Mouse (Mus musculus) hindbrain, embryonic 13.5 days (tissue): Measurements from ENCODE around the gene Gbf1. TPM values are rescaled to one million over a fixed set of nuclear protein-coding genes. Genes with fewer than 3 reads are reported as not detected.
A peak's percentile ranks its signal among the peaks of the same experiment; 100 is the strongest.

Experiments used
- ATAC-seq: fragments of 200-750 bp; cut with Nextera tagmentation; 2 replicates; pipeline ENCODE4 v1.8.0; 2017; ENCODE audit warnings: moderate TSS enrichment; ENCODE audit not compliant: low FRiP score
- H3K27ac ChIP-seq: fragments of 300-500 bp; sonication (generic); 2 replicates; pipeline ENCODE4 v1.5.1; 2015; ENCODE audit warnings: inconsistent platforms, mild to moderate bottlenecking, moderate library complexity
- H3K27me3 ChIP-seq: fragments of 300-500 bp; sonication (generic); 2 replicates; pipeline ENCODE4 v1.6.1; 2015; ENCODE audit warnings: mild to moderate bottlenecking, inconsistent platforms
- H3K36me3 ChIP-seq: fragments of 300-500 bp; sonication (generic); 2 replicates; pipeline ENCODE4 v1.6.1; 2015; ENCODE audit warnings: mild to moderate bottlenecking, inconsistent platforms
- H3K4me1 ChIP-seq: fragments of 300-500 bp; sonication (generic); replicated peaks from 2 replicates; pipeline ENCODE4 v1.6.1; 2015; ENCODE audit warnings: inconsistent platforms
- H3K4me2 ChIP-seq: fragments of 300-500 bp; sonication (generic); 2 replicates; pipeline ENCODE4 v1.6.1; 2015; ENCODE audit warnings: inconsistent platforms, mild to moderate bottlenecking, moderate library complexity
- H3K4me3 ChIP-seq: fragments of 300-500 bp; sonication (generic); 2 replicates; pipeline ENCODE4 v1.5.1; 2015; ENCODE audit warnings: mild to moderate bottlenecking, inconsistent platforms
- H3K9ac ChIP-seq: fragments of 300-500 bp; sonication (generic); 2 replicates; pipeline ENCODE4 v1.6.1; 2015; ENCODE audit warnings: mild to moderate bottlenecking, inconsistent platforms
- H3K9me3 ChIP-seq: fragments of 300-500 bp; sonication (generic); 2 replicates; pipeline ENCODE4 v1.6.1; 2016; ENCODE audit warnings: inconsistent platforms
- WGBS: fragments of 180-500 bp; shearing (Covaris S2); methylation state at CpG from one replicate; pipeline ENCODE4 v1.1.7; 2015; 5-methylcytosine and 5-hydroxymethylcytosine counted together
- polyA plus RNA-seq: library from polyadenylated mRNA; unstranded; fragments of >200 nt; fragmentation: Nextera tagmentation; extraction: Ambion mirVana; gene quantifications from 2 replicates; pipeline ENCODE4 v1.2.1, GENCODE M21; 2015

The Gbf1 gene
- polyA plus RNA-seq, 1 experiment from 2014 or later, result 71.6 TPM

DNA sequence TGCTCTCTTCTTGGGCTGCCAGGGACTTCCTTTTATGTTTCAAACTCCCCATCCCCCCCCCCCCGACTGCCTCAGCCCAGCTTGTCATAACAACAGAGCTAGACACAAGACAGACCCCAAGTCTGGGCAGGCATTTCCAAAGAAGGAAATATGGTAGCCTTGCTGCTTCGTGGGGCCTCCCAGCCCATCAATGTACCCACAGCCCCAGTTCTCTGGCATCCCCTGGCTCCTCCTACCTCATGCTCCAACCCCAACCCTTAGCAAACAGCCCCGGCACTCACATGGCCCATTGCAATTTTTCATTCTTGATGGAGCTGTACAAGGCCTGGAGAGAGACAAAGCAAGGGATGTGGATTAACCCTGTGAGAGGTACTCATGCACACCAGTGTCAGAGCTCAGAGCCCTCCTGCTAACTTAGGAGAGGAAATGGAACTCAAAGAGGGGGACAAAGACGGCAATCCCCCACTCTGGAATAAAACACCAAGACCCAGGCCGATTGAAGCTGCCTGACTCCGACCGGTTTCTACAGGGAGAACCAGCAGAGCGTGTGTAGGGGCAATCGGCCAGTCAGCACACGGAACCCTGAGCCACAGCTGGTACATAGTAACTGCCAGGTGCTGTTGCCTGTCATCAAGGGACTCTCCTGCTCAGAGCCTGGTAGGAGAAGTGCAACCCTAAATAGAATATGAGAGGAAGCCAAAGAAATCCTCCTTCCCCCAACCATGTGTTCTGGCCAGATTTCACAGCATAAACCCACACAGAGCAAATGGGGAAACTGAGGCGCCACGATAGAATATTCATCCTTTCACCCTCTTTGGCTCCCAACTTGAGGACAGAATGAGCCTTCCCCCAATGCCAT is 163.7 kb downstream of the Gbf1 start:
- Histone ChIP-seq H3K36me3 (peaks cover 41% of the 10 kb centered on the region), H3K9ac (peak overlapping the region; percentile 84), H3K4me3 (peak overlapping the region; percentile 57), H3K27ac (no peak overlapping the region), H3K4me2 (peak overlapping the region; percentile 76), H3K4me1 (peaks cover 57% of the 10 kb centered on the region), H3K9me3 (no peaks in the 10 kb centered on the region), H3K27me3 (peaks cover 95% of the 10 kb centered on the region)
- WGBS, result 47% methylated on average over 12 of the region's 12 CpGs
- ATAC-seq, result no peak

GRCm38 (mm10) chr19:46316846-46317545 is 164.7 kb downstream of the Gbf1 start:
- ATAC-seq, result no peak
- 32% methylated on average over 15 of the region's 15 CpGs for WGBS
- H3K27me3 ChIP-seq, result peaks cover 89% of the 10 kb centered on the region
- H3K4me2 ChIP-seq, result peak overlapping the region; percentile 76
- peak overlapping the region; percentile 84 for H3K9ac ChIP-seq
- peak overlapping the region; percentile 81 for H3K27ac ChIP-seq
- no peaks in the 10 kb centered on the region for H3K9me3 ChIP-seq
- peaks cover 31% of the 10 kb centered on the region for H3K36me3 ChIP-seq
- H3K4me3 ChIP-seq, result peak overlapping the region; percentile 57
- H3K4me1 ChIP-seq, result peaks cover 67% of the 10 kb centered on the region

- H3K9me3 ChIP-seq, result no peaks in the 10 kb centered on the region
- WGBS, result under 1% methylated on average over 39 of the region's 48 CpGs
- peak overlapping the region; percentile 84 for H3K9ac ChIP-seq
- peak overlapping the region; percentile 57 for H3K4me3 ChIP-seq
- peaks cover 25% of the 10 kb centered on the region for H3K36me3 ChIP-seq
- peak overlapping the region; percentile 76 for H3K4me2 ChIP-seq
- peaks cover 84% of the 10 kb centered on the region for H3K27me3 ChIP-seq
- peaks cover 72% of the 10 kb centered on the region for H3K4me1 ChIP-seq
- peak overlapping the region; percentile 81 for H3K27ac ChIP-seq
- ATAC-seq, result peak; percentile 25
These were observed 165.2 kb downstream of the Gbf1 start for GRCm38 (mm10) chr19:46317546-46317885.

GRCm38 (mm10) chr19:46318031-46318471 is 165.7 kb downstream of the Gbf1 start:
- Histone ChIP-seq H3K4me3 (peak overlapping the region; percentile 57), H3K9me3 (no peaks in the 10 kb centered on the region), H3K4me1 (peaks cover 77% of the 10 kb centered on the region), H3K36me3 (peaks cover 20% of the 10 kb centered on the region), H3K9ac (peak overlapping the region; percentile 84), H3K27me3 (peaks cover 81% of the 10 kb centered on the region), H3K4me2 (peak overlapping the region; percentile 76), H3K27ac (peak overlapping the region; percentile 81)
- ATAC-seq, result peak; percentile 15; the same call in 1 of the 2 replicates
- WGBS, result 2% methylated on average over 29 of the region's 42 CpGs

GRCm38 (mm10) chr19:46318586-46319378 is 166.5 kb downstream of the Gbf1 start:
- no peak overlapping the region for H3K9ac ChIP-seq

DNA sequence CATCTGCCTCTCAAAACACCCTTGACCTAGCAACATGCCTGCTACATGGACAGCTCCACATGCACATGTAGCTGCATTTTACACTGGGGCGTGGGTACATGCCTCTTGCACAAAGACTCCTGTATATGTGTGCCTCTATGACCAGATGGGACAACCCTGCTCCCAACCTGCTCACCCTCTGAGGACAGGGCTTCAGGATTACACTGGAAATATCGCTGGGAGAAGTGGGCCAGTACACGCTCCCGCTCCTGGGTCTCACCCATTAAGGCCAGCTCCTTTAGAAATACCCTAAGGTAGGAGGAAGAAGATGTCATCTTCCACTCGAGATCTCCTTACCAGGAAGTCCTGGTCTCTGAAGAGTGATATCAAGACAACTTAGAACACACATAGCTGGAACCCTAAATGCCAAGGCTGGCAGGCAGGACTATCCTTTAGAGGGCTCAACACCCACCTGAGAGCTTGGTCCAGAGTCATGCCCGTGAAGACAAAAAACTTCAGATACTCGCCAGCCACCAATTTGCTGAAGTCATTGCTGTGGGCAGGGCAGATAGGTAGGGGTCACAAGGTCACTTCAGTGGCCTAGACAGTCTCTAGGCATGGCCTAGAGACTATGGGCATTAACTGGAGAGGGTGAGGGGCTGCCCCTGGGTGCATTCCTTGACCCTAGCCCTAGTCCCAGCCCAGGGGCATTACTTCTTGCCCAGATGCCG is 167.9 kb downstream of the Gbf1 start:
- H3K4me3 ChIP-seq, result no peak overlapping the region
- WGBS, result 90% methylated on average over 8 of the region's 8 CpGs
- H3K27me3 ChIP-seq, result peaks cover 81% of the 10 kb centered on the region
- ATAC-seq, result no peak
- peaks cover 99% of the 10 kb centered on the region for H3K4me1 ChIP-seq
- H3K4me2 ChIP-seq, result 0 out of 2 replicates have a peak overlapping the region, but pooled peaks have one; percentile 44
- no peaks in the 10 kb centered on the region for H3K36me3 ChIP-seq
- H3K9me3 ChIP-seq, result no peaks in the 10 kb centered on the region
- peak overlapping the region; percentile 82; the same call in 1 of the 2 replicates for H3K27ac ChIP-seq
- H3K9ac ChIP-seq, result no peak overlapping the region

More at GRCm38 (mm10) chr19:46318586-46319378, 166.5 kb downstream of the Gbf1 start:
- H3K4me1 ChIP-seq, result peaks cover 85% of the 10 kb centered on the region
- H3K27me3 ChIP-seq, result peaks cover 81% of the 10 kb centered on the region
- H3K4me3 ChIP-seq, result peak overlapping the region; percentile 57
- no peaks in the 10 kb centered on the region for H3K9me3 ChIP-seq
- WGBS, result 11% methylated on average over 16 of the region's 16 CpGs
- peak overlapping the region; percentile 81 for H3K27ac ChIP-seq
- H3K4me2 ChIP-seq, result peak overlapping the region; percentile 76
- peaks cover 13% of the 10 kb centered on the region for H3K36me3 ChIP-seq
- ATAC-seq, result 0 out of 2 replicates have a peak, but pooled peaks have one; percentile 17

GRCm38 (mm10) chr19:46321101-46321943 is 169.0 kb downstream of the Gbf1 start:
- H3K4me1 ChIP-seq, result peaks cover 98% of the 10 kb centered on the region
- H3K9ac ChIP-seq, result peak overlapping the region; percentile 62
- ATAC-seq, result peak; percentile 50
- peaks cover 78% of the 10 kb centered on the region for H3K27me3 ChIP-seq
- peak overlapping the region; percentile 44 for H3K4me2 ChIP-seq
- H3K36me3 ChIP-seq, result no peaks in the 10 kb centered on the region
- H3K27ac ChIP-seq, result peak overlapping the region; percentile 82
- 15% methylated on average over 6 of the region's 6 CpGs for WGBS
- no peaks in the 10 kb centered on the region for H3K9me3 ChIP-seq
- 0 out of 2 replicates have a peak overlapping the region, but pooled peaks have one; percentile 8 for H3K4me3 ChIP-seq

GRCm38 (mm10) chr19:46322144-46322995 is 170.1 kb downstream of the Gbf1 start:
- no peak for ATAC-seq
- Histone ChIP-seq H3K9me3 (no peaks in the 10 kb centered on the region), H3K4me1 (peaks cover 96% of the 10 kb centered on the region), H3K27ac (peak overlapping the region; percentile 82), H3K27me3 (peaks cover 68% of the 10 kb centered on the region), H3K36me3 (no peaks in the 10 kb centered on the region), H3K4me2 (peak overlapping the region; percentile 44), H3K9ac (peak overlapping the region; percentile 62), H3K4me3 (no peak overlapping the region)
- 54% methylated on average over 11 of the region's 11 CpGs for WGBS

GRCm38 (mm10) chr19:46322996-46323572 is 170.8 kb downstream of the Gbf1 start:
- Histone ChIP-seq H3K36me3 (no peaks in the 10 kb centered on the region), H3K4me3 (no peak overlapping the region), H3K9ac (peak overlapping the region; percentile 62), H3K27ac (peak overlapping the region; percentile 82; the same call in 1 of the 2 replicates), H3K4me2 (peak overlapping the region; percentile 44; the same call in 1 of the 2 replicates), H3K27me3 (peaks cover 61% of the 10 kb centered on the region), H3K4me1 (peaks cover 95% of the 10 kb centered on the region), H3K9me3 (no peaks in the 10 kb centered on the region)
- WGBS, result 82% methylated on average over 13 of the region's 13 CpGs
- no peak for ATAC-seq

DNA sequence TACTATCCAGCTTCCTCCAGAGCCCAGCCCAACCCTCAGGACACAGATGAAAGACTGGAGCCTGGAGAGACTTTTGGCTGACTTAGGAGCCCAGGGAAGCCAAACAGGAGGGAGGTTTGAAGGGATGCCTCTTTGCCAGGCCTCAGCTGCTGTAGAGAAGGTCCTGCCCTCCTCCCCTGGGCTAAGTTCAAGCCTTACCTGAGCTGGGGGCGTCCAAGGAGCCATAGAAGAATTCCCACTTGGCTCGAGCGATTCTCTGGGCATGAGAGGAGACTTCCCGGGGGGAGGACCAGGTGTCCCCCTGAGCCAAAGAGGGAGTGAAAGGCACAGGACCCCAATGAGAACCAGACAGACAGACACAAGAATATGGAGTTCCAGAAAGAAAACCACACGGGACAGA is 171.4 kb downstream of the Gbf1 start:
- H3K9me3 ChIP-seq, result no peaks in the 10 kb centered on the region
- peaks cover 88% of the 10 kb centered on the region for H3K4me1 ChIP-seq
- H3K36me3 ChIP-seq, result no peaks in the 10 kb centered on the region
- peak overlapping the region; percentile 0; the same call in 1 of the 2 replicates for H3K4me2 ChIP-seq
- WGBS, result 80% methylated on average over 5 of the region's 5 CpGs
- H3K9ac ChIP-seq, result peak overlapping the region; percentile 84; the same call in 1 of the 2 replicates
- no peak overlapping the region for H3K27ac ChIP-seq
- peaks cover 55% of the 10 kb centered on the region for H3K27me3 ChIP-seq
- no peak for ATAC-seq
- no peak overlapping the region for H3K4me3 ChIP-seq
